Mouse (Mus musculus) embryonic fibroblast, embryonic 13.5 days (primary cell): Measurements from ENCODE around the gene Rin2.

Experiments used
- CTCF ChIP-seq: IDR thresholded peaks from 2 replicates; pipeline ENCODE4 v1.5.1; 2011; ENCODE audit warnings: mild to moderate bottlenecking, control low read depth, low read length, moderate library complexity, borderline replicate concordance; ENCODE audit not compliant: insufficient read depth
- POLR2A ChIP-seq: IDR thresholded peaks from 2 replicates; pipeline ENCODE4 v1.6.1; 2011; ENCODE audit warnings: low read depth, mild to moderate bottlenecking, control low read depth, low read length, moderate library complexity

GRCm38 (mm10) chr2:145846595-145846994, 171.6 kb downstream of the Rin2 start:
- TF ChIP-seq CTCF (no peak), POLR2A (no peak)
